Mouse (Mus musculus) bone marrow, adult 2 months (tissue): ENCODE measurements around the gene Pusl1.
A peak's percentile ranks its signal among the peaks of the same experiment; 100 is the strongest.

Source experiments
- CTCF ChIP-seq: fragments of 200-500 bp; IDR thresholded peaks from 2 replicates; pipeline ENCODE4 v1.5.1; 2011; ENCODE audit warnings: low read length, control low read depth; ENCODE audit not compliant: control insufficient read depth, insufficient read depth
- POLR2A ChIP-seq: fragments of 200-500 bp; IDR thresholded peaks from 2 replicates; pipeline ENCODE4 v1.6.1; 2011; ENCODE audit warnings: low read depth, mild to moderate bottlenecking, control low read depth, low read length, borderline replicate concordance; ENCODE audit not compliant: control insufficient read depth

- peak; percentile 28; the same call in 1 of the 2 replicates for TF ChIP-seq POLR2A
- 0 out of 2 replicates have a peak, but pooled peaks have one; percentile 2 for TF ChIP-seq CTCF
These were observed 43.8 kb downstream of the Pusl1 start for GRCm38 (mm10) chr4:155847591-155848352.
